Mouse (Mus musculus) gastrocnemius, adult 8-10 months (tissue): ENCODE measurements at regions not wholly inside any gene's neighbourhood (a gene's known extent, or its start where the extent isn't known, plus 50 kb on each side); places are given as distances from the start of the nearest gene placed in this dataset.

Experiments used
- DNase-seq, 2 experiments: peaks; one replicate each; pipeline ENCODE4 v3.0.0; 2022; ENCODE audit warnings: low spot score in 2 of 2

DNA sequence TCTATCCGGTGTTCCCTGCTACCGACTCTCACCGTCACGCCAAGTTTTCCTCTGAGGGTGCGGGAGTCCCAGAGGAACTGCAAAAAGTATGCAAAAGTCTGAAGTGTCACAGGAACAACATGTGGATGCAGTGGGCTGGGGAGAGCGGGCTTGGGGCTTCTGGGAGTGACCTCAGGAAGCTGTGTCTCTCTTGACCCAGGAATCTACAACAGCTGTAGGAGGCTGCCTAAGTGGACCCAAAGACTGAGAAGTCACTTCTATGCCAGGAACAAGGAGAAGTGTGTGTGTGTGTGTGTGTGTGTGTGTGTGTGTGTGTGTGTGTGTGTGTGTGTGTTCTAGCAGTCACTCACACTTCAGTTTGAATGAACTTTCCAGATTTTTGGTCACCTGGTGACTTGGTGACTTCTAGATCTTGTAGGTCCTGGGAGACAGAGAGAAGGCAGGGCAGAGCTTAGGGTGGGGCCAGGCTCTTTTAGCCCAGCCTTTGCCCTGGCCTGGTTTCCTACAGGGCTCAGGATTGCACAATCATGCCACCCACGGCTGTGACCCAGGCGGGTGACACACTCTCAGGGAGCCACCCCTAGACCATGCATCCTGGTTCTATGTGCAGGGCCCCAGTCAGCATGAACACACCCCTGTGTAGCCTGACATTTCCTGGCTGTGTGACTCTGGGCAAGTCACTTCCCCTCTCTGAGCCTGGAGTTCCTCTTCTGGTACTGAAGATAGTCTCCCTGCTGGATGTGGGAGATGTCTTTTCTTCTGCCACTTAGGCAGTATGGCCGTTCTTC, 70.2 kb upstream of the Tmem189 start:
- DNase-seq = peak in 1 of 2 experiments; percentile 47

DNA sequence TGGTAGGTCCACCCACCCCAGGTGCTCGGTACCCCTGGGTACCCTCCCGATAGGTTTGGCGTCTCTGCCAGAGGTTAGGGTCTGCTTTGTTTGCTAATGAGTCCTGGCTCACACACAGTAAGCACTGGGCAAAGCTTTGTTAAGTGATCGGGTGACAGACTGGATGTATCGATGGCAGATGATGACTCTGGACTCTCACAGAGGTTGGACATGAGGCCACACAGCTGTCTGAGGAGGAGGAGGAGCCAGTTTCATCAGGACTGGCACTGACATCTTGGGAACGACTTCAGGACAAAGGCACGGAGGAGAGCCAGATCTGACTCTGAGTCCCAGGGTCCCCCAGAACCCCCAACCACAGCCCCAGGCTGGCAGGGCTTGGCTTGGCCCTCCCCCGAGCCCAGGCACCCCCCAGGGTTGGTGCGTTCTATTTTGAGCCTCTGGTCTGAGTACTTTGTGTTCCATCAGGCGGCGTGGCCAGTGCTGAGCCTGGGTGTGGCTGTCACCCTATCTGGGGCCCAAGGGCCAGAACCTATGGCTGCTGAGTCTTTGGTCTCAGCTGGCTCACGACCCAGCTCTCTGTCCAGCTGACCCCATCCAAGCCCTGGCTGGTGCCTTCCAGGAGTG, 67.6 kb upstream of the Tmem189 start:
- peak; percentile 80 to 88 for DNase-seq

DNA sequence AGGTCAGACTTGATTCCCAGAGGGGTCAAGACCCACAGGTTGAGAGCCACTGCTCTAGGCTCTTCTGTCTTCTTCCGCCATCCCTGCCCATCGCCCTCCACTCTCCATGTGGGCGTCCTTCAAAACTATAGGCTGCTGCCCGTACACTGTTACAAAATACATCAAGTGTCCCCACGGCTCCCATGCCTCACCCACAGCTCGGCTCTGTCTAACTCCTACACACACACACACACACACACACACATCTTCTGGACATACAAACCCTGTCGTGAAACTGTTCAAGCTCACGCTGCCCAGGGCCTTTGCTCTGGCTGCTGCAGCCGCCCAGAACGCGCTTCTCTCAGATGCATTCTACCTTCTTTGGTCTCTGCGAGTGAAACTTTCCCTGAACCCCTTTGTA, 67.1 kb upstream of the Tmem189 start:
- DNase-seq = no peak

DNA sequence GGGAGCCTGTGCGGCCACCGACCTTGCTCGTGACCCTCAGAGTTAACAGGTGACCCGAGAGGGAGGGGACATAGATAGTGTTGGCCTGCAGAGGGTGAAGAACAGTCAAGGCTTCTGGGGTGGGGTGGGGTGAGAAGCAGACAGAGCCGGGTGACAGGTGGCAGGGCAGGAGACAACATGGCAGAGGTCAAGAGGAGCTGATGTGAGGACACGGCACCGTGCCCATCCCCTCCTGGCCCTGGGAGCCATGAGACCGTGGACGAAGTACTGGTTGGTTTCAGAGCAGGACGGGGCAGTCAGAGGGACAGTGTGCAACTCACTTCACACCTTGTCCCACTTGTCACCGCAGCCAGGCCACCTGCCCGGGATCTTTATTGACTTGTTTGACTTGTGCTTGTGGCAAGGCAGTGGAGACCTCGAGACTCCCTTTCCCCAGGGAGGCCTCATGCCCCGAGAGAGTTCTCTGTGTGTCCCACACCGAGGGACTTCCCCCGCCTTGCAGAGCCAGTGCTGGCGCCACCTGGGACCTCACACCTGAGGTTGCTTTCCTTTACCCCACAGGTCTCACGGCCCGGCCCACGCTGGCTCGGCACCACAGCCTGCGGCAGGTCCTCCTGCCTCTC, 65.4 kb upstream of the Tmem189 start:
- no peak for DNase-seq

- no peak for DNase-seq
Observed at GRCm38 (mm10) chr2:167753898-167754297, 64.3 kb upstream of the Tmem189 start.

GRCm38 (mm10) chr2:167752805-167753556, 63.4 kb upstream of the Tmem189 start:
- DNase-seq = peak; percentile 80 to 85

DNA sequence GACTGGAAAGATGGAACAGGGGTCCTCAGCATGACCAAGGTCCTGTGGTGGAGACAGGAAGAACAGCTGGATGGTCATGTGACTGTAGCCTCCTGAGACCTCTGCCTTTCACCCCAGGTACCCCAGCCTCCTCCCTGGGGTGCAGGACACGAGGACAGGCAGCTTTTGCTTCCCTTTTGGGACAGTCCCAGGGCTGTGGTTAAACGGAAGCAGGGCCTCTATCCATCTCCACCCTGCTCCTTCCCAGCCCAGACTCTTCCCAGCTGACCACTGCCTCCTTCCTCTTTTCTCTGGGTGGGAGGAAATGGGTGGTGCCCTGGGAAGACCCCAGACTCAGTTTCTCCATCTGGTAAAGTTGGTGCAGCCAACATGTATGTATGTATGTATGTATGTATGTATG, 62.0 kb upstream of the Tmem189 start:
- no peak for DNase-seq

DNA sequence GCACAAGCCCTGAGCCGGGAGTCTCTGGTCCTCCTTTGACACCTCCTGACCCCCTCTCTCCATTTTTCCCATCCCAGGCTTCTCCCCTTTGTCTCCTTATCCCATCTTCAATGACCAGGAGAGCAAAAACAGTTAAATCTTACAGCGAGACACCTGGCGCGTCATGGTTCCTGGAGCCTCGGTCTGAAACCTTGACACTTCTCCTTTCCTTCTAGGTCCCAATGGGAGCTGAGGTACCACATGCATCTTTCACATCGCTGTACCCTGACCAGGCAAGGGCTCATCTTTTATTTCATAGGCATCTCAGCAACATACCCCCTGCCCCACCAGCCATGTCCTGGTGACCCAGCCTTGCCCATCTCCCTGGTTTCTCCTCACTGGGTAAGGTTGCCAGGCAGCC, 58.7 kb upstream of the Tmem189 start:
- DNase-seq = no peak

GRCm38 (mm10) chr2:167747164-167747843, 57.7 kb upstream of the Tmem189 start:
- DNase-seq = no peak

GRCm38 (mm10) chr2:167746344-167746743, 56.7 kb upstream of the Tmem189 start:
- no peak for DNase-seq

DNA sequence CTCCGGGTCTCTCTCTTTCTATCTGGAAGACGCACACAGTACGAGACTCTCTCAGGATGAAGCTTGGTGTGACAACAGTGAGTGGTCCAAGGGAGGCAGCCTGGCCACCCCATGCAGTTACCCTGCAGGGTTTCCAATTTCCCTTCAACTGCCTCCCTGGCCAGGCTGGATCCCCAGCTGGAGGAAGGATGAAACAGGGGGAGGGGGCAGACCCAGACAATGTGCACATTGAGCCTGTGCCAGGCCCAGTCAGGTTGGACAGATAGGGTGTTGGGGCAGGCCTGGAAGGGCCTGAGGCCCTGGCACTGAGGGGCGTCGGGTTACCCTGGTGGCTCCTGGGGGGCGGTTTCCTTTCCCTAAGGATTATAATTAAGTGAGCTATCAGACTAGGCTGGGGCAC, 55.8 kb upstream of the Tmem189 start:
- DNase-seq = no peak

DNA sequence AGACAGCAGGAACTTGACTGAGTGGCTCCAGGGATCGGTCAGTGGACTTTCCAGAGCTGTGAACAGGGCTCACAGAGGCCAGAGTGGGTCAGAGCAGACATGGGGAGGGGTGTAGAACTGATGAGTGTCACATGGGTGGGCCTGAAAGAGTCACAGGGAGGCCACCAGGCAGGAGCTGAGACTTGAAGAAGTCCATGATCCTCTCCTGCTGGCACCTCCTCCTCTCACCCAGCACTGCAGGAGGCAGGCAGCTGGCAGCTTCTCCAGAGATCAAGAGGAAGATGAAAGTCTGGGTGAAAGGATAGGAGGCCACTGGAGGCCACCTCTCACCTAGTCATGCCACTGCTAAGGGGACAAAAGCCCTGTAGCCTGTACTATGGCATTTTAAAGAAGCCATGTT, 54.5 kb upstream of the Tmem189 start:
- no peak for DNase-seq

- no peak for DNase-seq
Observed at GRCm38 (mm10) chr2:167742479-167742878, 52.9 kb upstream of the Tmem189 start.

- DNase-seq = no peak
Observed at GRCm38 (mm10) chr2:167740516-167741189, 51.0 kb upstream of the Tmem189 start.
